Mouse (Mus musculus) midbrain, embryonic 11.5 days (tissue): ENCODE measurements around the gene Cgas. TPM values are rescaled to one million over a fixed set of nuclear protein-coding genes. Genes with fewer than 3 reads are reported as not detected.

ENCODE experiments used
- ATAC-seq: fragments of 200-750 bp; cut with Nextera tagmentation; 2 replicates; pipeline ENCODE4 v1.8.0; 2017; ENCODE audit warnings: moderate TSS enrichment, moderate library complexity; ENCODE audit not compliant: low FRiP score
- DNase-seq: peaks from one replicate; pipeline ENCODE4 v3.0.0; 2015; ENCODE audit warnings: low spot score; ENCODE audit errors: missing footprints
- H3K27ac ChIP-seq: fragments of 300-500 bp; sonication (generic); 2 replicates; pipeline ENCODE4 v1.5.1; 2014; ENCODE audit warnings: low read depth, low read length
- H3K27me3 ChIP-seq: fragments of 300-500 bp; sonication (generic); 2 replicates; pipeline ENCODE4 v1.6.1; 2014; ENCODE audit warnings: mild to moderate bottlenecking, low read length, moderate library complexity, mixed read lengths; ENCODE audit not compliant: control insufficient read depth, insufficient read depth
- H3K36me3 ChIP-seq: fragments of 300-500 bp; sonication (generic); 2 replicates; pipeline ENCODE4 v1.6.1; 2014; ENCODE audit warnings: mild to moderate bottlenecking, low read length, moderate library complexity, mixed read lengths; ENCODE audit not compliant: control insufficient read depth, insufficient read depth
- H3K4me1 ChIP-seq: fragments of 300-500 bp; sonication (generic); 2 replicates; pipeline ENCODE4 v1.6.1; 2014; ENCODE audit warnings: low read length; ENCODE audit not compliant: control insufficient read depth, insufficient read depth
- H3K4me2 ChIP-seq: fragments of 300-500 bp; sonication (generic); 2 replicates; pipeline ENCODE4 v1.6.1; 2014; ENCODE audit warnings: mild to moderate bottlenecking, moderate library complexity
- H3K4me3 ChIP-seq: fragments of 300-500 bp; sonication (generic); 2 replicates; pipeline ENCODE4 v1.5.1; 2014; ENCODE audit warnings: low read depth, low read length
- H3K9ac ChIP-seq: fragments of 300-500 bp; sonication (generic); 2 replicates; pipeline ENCODE4 v1.6.1; 2014; ENCODE audit warnings: low read length
- H3K9me3 ChIP-seq: fragments of 300-500 bp; sonication (generic); 2 replicates; pipeline ENCODE4 v1.6.1; 2016; ENCODE audit warnings: low read length; ENCODE audit not compliant: control insufficient read depth
- WGBS: fragments of 180-500 bp; shearing (Covaris S2); extraction: QIAGEN DNeasy Blood & Tissue Kit; methylation state at CpG from one replicate; pipeline ENCODE4 v1.1.7; 2014; 5-methylcytosine and 5-hydroxymethylcytosine counted together
- polyA plus RNA-seq: library from polyadenylated mRNA; unstranded; fragments of >200 nt; fragmentation: Nextera tagmentation; extraction: Ambion mirVana; gene quantifications from 2 replicates; pipeline ENCODE4 v1.2.1, GENCODE M21; 2014

Cgas gene
- polyA plus RNA-seq, 1 experiment from 2014 or later: 0.51 TPM

- Histone ChIP-seq H3K4me1 (peaks cover 6% of the 10 kb centered on the region), H3K27ac (no peak overlapping the region), H3K9me3 (no peaks in the 10 kb centered on the region), H3K4me2 (peak overlapping the region; percentile 59), H3K27me3 (peaks cover 27% of the 10 kb centered on the region), H3K4me3 (peak overlapping the region; percentile 88), H3K9ac (peak overlapping the region; percentile 89), H3K36me3 (no peaks in the 10 kb centered on the region)
- 25% methylated on average over 9 of the region's 9 CpGs for WGBS
- DNase-seq (no peak), ATAC-seq (peak; percentile 56)
These were observed 4.6 kb upstream of the Cgas start for GRCm38 (mm10) chr9:78447606-78447972.

DNA sequence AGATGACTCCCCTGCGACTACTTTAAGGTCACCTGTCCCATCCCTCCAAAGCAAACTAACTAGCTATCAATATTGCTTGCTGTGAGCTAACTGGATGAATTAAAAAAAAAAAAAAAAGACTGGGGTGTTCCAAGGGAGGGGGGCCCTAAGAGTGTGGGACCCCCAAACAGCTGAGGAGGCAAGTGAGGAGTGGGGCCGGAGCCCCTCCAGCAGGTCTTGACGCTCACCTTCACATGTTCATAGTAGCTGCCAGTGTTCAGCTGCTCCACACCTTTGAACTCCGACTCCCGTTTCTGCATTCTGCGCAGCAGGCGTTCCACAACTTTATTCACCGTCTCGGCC, 829 bp downstream of the Cgas start:
- DNase-seq: no peak
- Histone ChIP-seq H3K9me3 (no peaks in the 10 kb centered on the region), H3K27ac (no peak overlapping the region), H3K4me2 (peak overlapping the region; percentile 45; the same call in 1 of the 2 replicates), H3K4me1 (no peaks in the 10 kb centered on the region), H3K9ac (no peak overlapping the region), H3K36me3 (no peaks in the 10 kb centered on the region), H3K4me3 (peak overlapping the region; percentile 28), H3K27me3 (peaks cover 57% of the 10 kb centered on the region)
- peak; percentile 50; the same call in 1 of the 2 replicates for ATAC-seq
- 5% methylated on average over 9 of the region's 9 CpGs for WGBS

DNA sequence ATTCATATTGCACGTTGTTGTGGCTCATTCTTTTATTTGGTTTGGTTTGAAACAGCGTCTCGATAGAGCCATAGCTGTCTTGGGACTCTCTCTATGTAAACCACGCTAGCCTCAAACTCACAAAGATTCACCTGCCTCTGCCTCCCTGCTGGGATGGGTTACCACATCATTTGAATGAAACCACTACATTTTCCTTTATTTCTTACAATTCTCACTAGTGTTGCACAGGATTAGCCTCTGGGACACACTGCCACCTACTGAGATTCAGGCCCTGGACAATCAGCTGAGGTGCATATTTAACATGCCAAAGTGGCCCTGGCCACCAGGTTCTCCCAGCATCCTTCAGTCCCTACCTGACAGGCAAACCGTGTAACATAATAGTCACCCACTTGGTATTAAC, 3.6 kb downstream of the Cgas start:
- no peaks in the 10 kb centered on the region for H3K4me1 ChIP-seq
- no peak for DNase-seq
- no peak overlapping the region for H3K27ac ChIP-seq
- no peak overlapping the region for H3K9ac ChIP-seq
- H3K27me3 ChIP-seq: peaks cover 48% of the 10 kb centered on the region
- H3K36me3 ChIP-seq: no peaks in the 10 kb centered on the region
- H3K9me3 ChIP-seq: no peaks in the 10 kb centered on the region
- H3K4me3 ChIP-seq: no peak overlapping the region
- WGBS: 74% methylated on average over 5 of the region's 5 CpGs
- ATAC-seq: no peak
- no peak overlapping the region for H3K4me2 ChIP-seq

DNA sequence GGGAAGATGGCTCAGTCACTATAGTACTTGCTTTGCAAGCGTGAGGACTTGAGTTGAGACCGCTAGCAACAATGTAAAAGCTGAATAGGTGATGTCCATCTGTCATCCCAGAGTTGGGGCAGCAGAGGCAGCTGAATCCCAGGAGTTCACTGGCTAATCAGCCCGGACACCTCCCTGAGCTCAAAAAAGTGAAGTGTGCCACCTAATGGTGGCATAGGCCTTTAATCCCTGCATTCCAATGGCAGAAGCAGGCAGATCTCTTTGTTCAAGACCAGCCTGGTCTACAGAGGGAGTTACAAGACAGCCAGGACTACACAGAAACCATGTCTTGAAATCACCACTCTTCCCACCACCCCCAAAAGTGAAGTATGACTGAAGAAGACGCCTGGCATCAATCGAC, 10.6 kb downstream of the Cgas start:
- H3K27ac ChIP-seq: no peak overlapping the region
- ATAC-seq (no peak), DNase-seq (no peak)
- H3K36me3 ChIP-seq: no peaks in the 10 kb centered on the region
- H3K27me3 ChIP-seq: no peaks in the 10 kb centered on the region
- H3K9me3 ChIP-seq: no peaks in the 10 kb centered on the region
- WGBS: 89% methylated on average over 5 of the region's 5 CpGs
- H3K4me1 ChIP-seq: no peaks in the 10 kb centered on the region
- no peak overlapping the region for H3K4me2 ChIP-seq
- H3K9ac ChIP-seq: no peak overlapping the region
- H3K4me3 ChIP-seq: no peak overlapping the region

DNA sequence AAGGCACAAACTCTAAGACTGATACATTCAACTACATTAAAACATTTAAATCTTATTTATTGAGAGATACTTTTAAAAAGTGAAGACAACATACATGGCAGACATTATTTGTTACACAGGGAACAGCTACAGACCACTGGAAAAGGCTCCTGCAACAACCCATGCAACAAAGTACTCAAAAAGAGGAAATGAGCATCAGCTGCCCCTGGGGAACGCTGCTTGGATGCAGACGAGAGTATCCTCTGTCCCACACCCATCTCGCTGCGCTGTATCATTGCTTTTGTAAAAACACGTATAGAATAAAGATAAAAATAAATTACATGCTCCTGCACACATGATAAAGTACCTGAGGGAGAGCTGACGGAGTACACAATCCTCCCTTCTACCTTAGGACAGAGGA, 12.6 kb downstream of the Cgas start:
- H3K27ac ChIP-seq: no peak overlapping the region
- no peak overlapping the region for H3K9ac ChIP-seq
- 87% methylated on average over 6 of the region's 6 CpGs for WGBS
- H3K4me1 ChIP-seq: no peaks in the 10 kb centered on the region
- ATAC-seq: no peak
- no peaks in the 10 kb centered on the region for H3K9me3 ChIP-seq
- no peaks in the 10 kb centered on the region for H3K27me3 ChIP-seq
- no peaks in the 10 kb centered on the region for H3K36me3 ChIP-seq
- H3K4me2 ChIP-seq: no peak overlapping the region
- H3K4me3 ChIP-seq: no peak overlapping the region
- no peak for DNase-seq

- H3K27ac ChIP-seq: no peak overlapping the region
- no peak overlapping the region for H3K4me2 ChIP-seq
- H3K27me3 ChIP-seq: no peaks in the 10 kb centered on the region
- H3K4me1 ChIP-seq: no peaks in the 10 kb centered on the region
- no peak overlapping the region for H3K9ac ChIP-seq
- ATAC-seq (no peak), DNase-seq (no peak)
- no peaks in the 10 kb centered on the region for H3K9me3 ChIP-seq
- H3K36me3 ChIP-seq: no peaks in the 10 kb centered on the region
- H3K4me3 ChIP-seq: no peak overlapping the region
- 68% methylated on average over 2 of the region's 2 CpGs for WGBS
These were observed 13.5 kb downstream of the Cgas start for GRCm38 (mm10) chr9:78429551-78429950.

DNA sequence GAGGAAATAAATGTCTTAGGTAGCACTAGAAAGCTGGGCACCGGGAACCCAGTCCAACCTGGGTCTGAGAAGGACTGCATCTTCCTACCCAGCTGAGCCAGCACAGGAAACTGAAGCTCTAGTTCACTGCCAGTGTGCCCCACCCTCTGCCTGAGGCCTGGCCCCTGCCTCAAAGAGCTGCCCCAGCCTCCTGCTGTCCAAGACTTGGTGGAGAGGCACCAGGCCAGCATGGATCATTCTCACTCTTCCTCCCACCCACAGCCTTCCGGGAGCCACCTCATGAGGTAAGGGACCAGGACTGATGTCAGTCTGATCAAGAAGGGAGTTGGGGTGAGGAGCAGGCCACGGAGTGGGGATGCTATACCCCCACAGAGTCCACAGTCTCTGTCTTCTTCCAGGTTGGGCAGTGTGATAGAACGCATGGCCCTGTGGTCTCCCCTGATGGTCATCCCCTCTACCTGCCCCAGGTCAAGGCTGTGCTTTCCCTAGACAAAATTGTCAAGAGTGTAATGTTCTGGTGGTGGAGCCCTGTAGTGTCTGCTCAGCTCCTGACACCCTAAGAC, 14.1 kb downstream of the Cgas start:
- no peak for DNase-seq
- Histone ChIP-seq H3K27ac (no peak overlapping the region), H3K9ac (no peak overlapping the region), H3K4me2 (no peak overlapping the region), H3K27me3 (no peaks in the 10 kb centered on the region), H3K36me3 (no peaks in the 10 kb centered on the region), H3K4me1 (no peaks in the 10 kb centered on the region), H3K9me3 (no peaks in the 10 kb centered on the region), H3K4me3 (no peak overlapping the region)
- 85% methylated on average over 4 of the region's 4 CpGs for WGBS
- ATAC-seq: no peak

- 85% methylated on average over 6 of the region's 6 CpGs for WGBS
- H3K36me3 ChIP-seq: no peaks in the 10 kb centered on the region
- DNase-seq (no peak), ATAC-seq (no peak)
- no peak overlapping the region for H3K4me3 ChIP-seq
- no peaks in the 10 kb centered on the region for H3K27me3 ChIP-seq
- no peak overlapping the region for H3K4me2 ChIP-seq
- no peak overlapping the region for H3K9ac ChIP-seq
- no peak overlapping the region for H3K27ac ChIP-seq
- H3K9me3 ChIP-seq: no peaks in the 10 kb centered on the region
- H3K4me1 ChIP-seq: no peaks in the 10 kb centered on the region
These were observed 14.9 kb downstream of the Cgas start for GRCm38 (mm10) chr9:78428185-78428584.

- 27% methylated on average over 27 of the region's 27 CpGs for WGBS
- H3K4me3 ChIP-seq: peak overlapping the region; percentile 6
- no peaks in the 10 kb centered on the region for H3K4me1 ChIP-seq
- DNase-seq (no peak), ATAC-seq (peak; percentile 63)
- H3K4me2 ChIP-seq: peak overlapping the region; percentile 39
- no peaks in the 10 kb centered on the region for H3K36me3 ChIP-seq
- H3K27ac ChIP-seq: no peak overlapping the region
- peak overlapping the region; percentile 21; the same call in 1 of the 2 replicates for H3K9ac ChIP-seq
- H3K9me3 ChIP-seq: no peaks in the 10 kb centered on the region
- H3K27me3 ChIP-seq: no peaks in the 10 kb centered on the region
These were observed 15.7 kb downstream of the Cgas start for GRCm38 (mm10) chr9:78427362-78427781.
